Mouse (Mus musculus): ENCODE results near the gene Dnajc22. TPM values are rescaled to one million over a fixed set of nuclear protein-coding genes. Genes with fewer than 3 reads are reported as not detected.

The Dnajc22 gene
- polyA plus RNA-seq, 1 experiment: not detected

DNA sequence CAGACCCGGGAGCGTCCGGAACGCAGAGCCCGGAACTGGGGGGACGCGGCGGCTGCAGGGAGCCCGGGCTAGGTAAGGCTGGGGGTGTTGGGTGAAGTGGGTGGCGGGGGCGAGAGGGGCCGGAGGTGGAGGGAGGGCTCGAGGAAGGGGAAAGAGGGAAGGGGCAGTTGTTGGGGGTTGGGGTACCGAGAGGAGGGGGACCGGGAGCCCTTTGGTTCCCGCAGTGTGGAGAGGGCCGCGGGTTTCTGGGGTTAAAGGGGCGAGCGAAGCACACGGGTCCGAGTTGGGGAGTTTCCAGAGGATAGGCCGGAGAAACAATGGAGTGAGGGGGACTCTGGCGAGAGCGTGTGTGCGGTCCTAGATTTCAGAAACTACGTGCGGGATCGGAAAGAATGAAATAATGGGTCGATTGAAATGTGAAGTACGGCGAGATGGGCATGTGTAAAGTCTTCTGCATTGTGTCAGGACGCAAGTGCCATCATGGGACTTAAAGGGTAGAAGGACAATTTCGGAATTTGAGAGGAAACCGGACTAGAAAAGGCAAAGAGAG lies 33.9 kb downstream of the Dnajc22 start:
- peaks cover 8% of the 10 kb centered on the region for H3K27me3 ChIP-seq (replicated peaks)
- no peak for TF ChIP-seq GATA1 (IDR thresholded peaks at IDR 0.05; ENCODE audit: borderline replicate concordance, low read length)
- no peak for TF ChIP-seq FLI1 (IDR thresholded peaks at IDR 0.05; ENCODE audit: low read length)
- H3K9me3 ChIP-seq: no peaks in the 10 kb centered on the region
- H3K4me3 ChIP-seq (replicated peaks): peak overlapping the region; percentile 94
- H3K4me1 ChIP-seq: peaks cover 44% of the 10 kb centered on the region
- H3K36me3 ChIP-seq (replicated peaks; ENCODE audit: low read length): peaks cover 4% of the 10 kb centered on the region

- H3K9me3 ChIP-seq: no peaks in the 10 kb centered on the region
- peaks cover 44% of the 10 kb centered on the region for H3K4me1 ChIP-seq
- H3K27me3 ChIP-seq (replicated peaks): peaks cover 8% of the 10 kb centered on the region
- H3K36me3 ChIP-seq (replicated peaks; ENCODE audit: low read length): peaks cover 4% of the 10 kb centered on the region
- H3K4me3 ChIP-seq (replicated peaks): no peak overlapping the region
- TF ChIP-seq FLI1 (IDR thresholded peaks at IDR 0.05; ENCODE audit: low read length) (no peak), GATA1 (IDR thresholded peaks at IDR 0.05; ENCODE audit: borderline replicate concordance, low read length) (no peak)
Measured at GRCm38 (mm10) chr15:99127851-99128522, 35.0 kb downstream of the Dnajc22 start.

- H3K36me3 ChIP-seq (replicated peaks; ENCODE audit: low read length): peaks cover 4% of the 10 kb centered on the region
- TF ChIP-seq GATA1 (IDR thresholded peaks at IDR 0.05; ENCODE audit: borderline replicate concordance, low read length) (no peak), FLI1 (IDR thresholded peaks at IDR 0.05; ENCODE audit: low read length) (no peak)
- peaks cover 8% of the 10 kb centered on the region for H3K27me3 ChIP-seq (replicated peaks)
- H3K9me3 ChIP-seq: no peaks in the 10 kb centered on the region
- no peak overlapping the region for H3K4me3 ChIP-seq (replicated peaks)
- H3K4me1 ChIP-seq: peaks cover 34% of the 10 kb centered on the region
Measured at GRCm38 (mm10) chr15:99129441-99129840, 36.5 kb downstream of the Dnajc22 start.

GRCm38 (mm10) chr15:99129956-99130910 lies 37.3 kb downstream of the Dnajc22 start:
- peak overlapping the region; percentile 48 for H3K4me3 ChIP-seq (replicated peaks)
- H3K36me3 ChIP-seq (replicated peaks; ENCODE audit: low read length): peaks cover 4% of the 10 kb centered on the region
- no peak for TF ChIP-seq GATA1 (IDR thresholded peaks at IDR 0.05; ENCODE audit: borderline replicate concordance, low read length)
- no peak for TF ChIP-seq FLI1 (IDR thresholded peaks at IDR 0.05; ENCODE audit: low read length)
- H3K4me1 ChIP-seq: peaks cover 32% of the 10 kb centered on the region
- H3K27me3 ChIP-seq (replicated peaks): peaks cover 8% of the 10 kb centered on the region
- H3K9me3 ChIP-seq: no peaks in the 10 kb centered on the region

GRCm38 (mm10) chr15:99138389-99138788 lies 45.4 kb downstream of the Dnajc22 start:
- H3K36me3 ChIP-seq (replicated peaks; ENCODE audit: low read length): peaks cover 5% of the 10 kb centered on the region

DNA sequence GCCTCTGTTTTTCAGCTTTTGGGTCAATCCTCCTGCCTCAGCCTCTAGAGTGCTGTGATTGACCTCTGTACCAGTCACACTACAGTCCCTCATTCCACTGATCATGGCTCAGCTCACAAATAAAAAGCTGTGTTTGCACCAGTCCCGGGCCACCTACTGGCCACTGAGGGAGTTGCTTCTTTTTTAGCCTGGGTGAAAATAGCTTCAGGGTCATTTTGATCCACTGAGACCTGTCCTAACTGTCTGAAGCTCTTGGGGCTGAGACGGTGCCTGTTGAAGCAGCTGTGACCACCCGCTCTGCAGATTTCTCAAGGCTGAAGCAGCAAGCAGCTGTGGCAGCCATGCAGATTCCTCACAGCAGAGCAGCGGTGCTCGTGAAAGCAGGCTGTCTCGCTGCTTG lies 46.7 kb downstream of the Dnajc22 start:
- no peak for TF ChIP-seq FLI1 (IDR thresholded peaks at IDR 0.05; ENCODE audit: low read length)
- no peak for TF ChIP-seq GATA1 (IDR thresholded peaks at IDR 0.05; ENCODE audit: borderline replicate concordance, low read length)
- peaks cover 5% of the 10 kb centered on the region for H3K36me3 ChIP-seq (replicated peaks; ENCODE audit: low read length)

More at GRCm38 (mm10) chr15:99138389-99138788, 45.4 kb downstream of the Dnajc22 start:
- Histone ChIP-seq H3K4me1 (peaks cover 25% of the 10 kb centered on the region), H3K9me3 (peaks cover 6% of the 10 kb centered on the region; the same call in 1 of the 2 replicates), H3K4me3 (replicated peaks) (no peak overlapping the region), H3K27me3 (replicated peaks) (no peaks in the 10 kb centered on the region)
- no peak for TF ChIP-seq FLI1 (IDR thresholded peaks at IDR 0.05; ENCODE audit: low read length)
- no peak for TF ChIP-seq GATA1 (IDR thresholded peaks at IDR 0.05; ENCODE audit: borderline replicate concordance, low read length)

GRCm38 (mm10) chr15:99150516-99150915 lies 57.5 kb downstream of the Dnajc22 start:
- Histone ChIP-seq H3K4me1 (peaks cover 5% of the 10 kb centered on the region), H3K4me3 (replicated peaks) (no peak overlapping the region), H3K27me3 (replicated peaks) (no peaks in the 10 kb centered on the region), H3K36me3 (replicated peaks; ENCODE audit: low read length) (peaks cover 67% of the 10 kb centered on the region), H3K9me3 (peaks cover 20% of the 10 kb centered on the region)
- TF ChIP-seq GATA1 (IDR thresholded peaks at IDR 0.05; ENCODE audit: borderline replicate concordance, low read length) (no peak), FLI1 (IDR thresholded peaks at IDR 0.05; ENCODE audit: low read length) (no peak)

More for the DNA sequence above, 46.7 kb downstream of the Dnajc22 start:
- peaks cover 25% of the 10 kb centered on the region for H3K4me1 ChIP-seq
- no peak overlapping the region for H3K4me3 ChIP-seq (replicated peaks)
- peaks cover 6% of the 10 kb centered on the region; the same call in 1 of the 2 replicates for H3K9me3 ChIP-seq
- no peaks in the 10 kb centered on the region for H3K27me3 ChIP-seq (replicated peaks)

DNA sequence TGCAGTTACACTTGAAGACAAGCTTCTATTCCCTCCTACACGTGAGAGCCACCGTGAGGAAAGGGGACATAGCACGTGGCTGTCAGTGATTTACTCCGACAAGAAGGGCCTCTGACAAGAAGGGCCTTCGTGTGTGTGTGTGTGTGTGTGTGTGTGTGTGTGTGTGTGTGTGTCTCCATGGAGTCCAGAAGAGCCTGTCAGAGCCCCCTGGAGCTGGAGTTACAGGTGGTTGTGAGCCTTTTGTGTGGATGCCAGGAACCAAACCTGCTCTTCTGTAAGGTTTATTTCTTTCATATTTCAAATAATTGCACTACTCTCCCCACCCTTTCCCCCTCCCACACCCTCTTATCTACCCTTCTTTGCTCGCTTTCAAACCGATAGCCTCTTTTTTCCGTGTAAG lies 58.4 kb downstream of the Dnajc22 start:
- Histone ChIP-seq H3K4me3 (replicated peaks) (no peak overlapping the region), H3K9me3 (peaks cover 17% of the 10 kb centered on the region), H3K27me3 (replicated peaks) (no peaks in the 10 kb centered on the region), H3K4me1 (peaks cover 5% of the 10 kb centered on the region), H3K36me3 (replicated peaks; ENCODE audit: low read length) (peaks cover 59% of the 10 kb centered on the region)
- no peak for TF ChIP-seq GATA1 (IDR thresholded peaks at IDR 0.05; ENCODE audit: borderline replicate concordance, low read length)
- no peak for TF ChIP-seq FLI1 (IDR thresholded peaks at IDR 0.05; ENCODE audit: low read length)

- Histone ChIP-seq H3K4me1 (peaks cover 5% of the 10 kb centered on the region), H3K4me3 (replicated peaks) (no peak overlapping the region), H3K27me3 (replicated peaks) (no peaks in the 10 kb centered on the region), H3K36me3 (replicated peaks; ENCODE audit: low read length) (peaks cover 48% of the 10 kb centered on the region), H3K9me3 (peaks cover 17% of the 10 kb centered on the region)
- TF ChIP-seq GATA1 (IDR thresholded peaks at IDR 0.05; ENCODE audit: borderline replicate concordance, low read length): no peak
Measured at GRCm38 (mm10) chr15:99153466-99153865, 60.5 kb downstream of the Dnajc22 start.

Other genes with a start within 250 kb of the Dnajc22 start
- gene Kmt2d, start 222.0 kb upstream of the Dnajc22 start, polyA plus RNA-seq (2012; ENCODE audit: insufficient read depth, low replicate concordance): 11.9 and 17.8 TPM in 2 replicates
- 0.19 TPM in 1 of 2 replicates, not detected in the other for gene Rhebl1, start 198.6 kb upstream of the Dnajc22 start, polyA plus RNA-seq (2012; ENCODE audit: insufficient read depth, low replicate concordance)
- gene Dhh, start 194.6 kb upstream of the Dnajc22 start, polyA plus RNA-seq (2012; ENCODE audit: insufficient read depth, low replicate concordance): not detected in 2 replicates
- gene Lmbr1l, start 174.9 kb upstream of the Dnajc22 start, polyA plus RNA-seq (2012; ENCODE audit: insufficient read depth, low replicate concordance): 0.87 and 4.8 TPM in 2 replicates
- 19.4 and 182 TPM in 2 replicates for gene Tuba1b, start 158.6 kb upstream of the Dnajc22 start, polyA plus RNA-seq (2012; ENCODE audit: insufficient read depth, low replicate concordance)
- gene Gm49450, start 139.6 kb upstream of the Dnajc22 start, polyA plus RNA-seq (2012; ENCODE audit: insufficient read depth, low replicate concordance): 2.5 and 169 TPM in 2 replicates
- gene Tuba1a, start 139.5 kb upstream of the Dnajc22 start, polyA plus RNA-seq (2012; ENCODE audit: insufficient read depth, low replicate concordance): 40.3 and 115 TPM in 2 replicates
- gene Tuba1c, start 63.3 kb upstream of the Dnajc22 start, polyA plus RNA-seq (2012; ENCODE audit: insufficient read depth, low replicate concordance): 62.0 and 103 TPM in 2 replicates
- gene Prph, start 38.0 kb upstream of the Dnajc22 start, polyA plus RNA-seq (2012; ENCODE audit: insufficient read depth, low replicate concordance): not detected in 2 replicates
- 27.8 and 75.4 TPM in 2 replicates for gene Troap, start 18.6 kb upstream of the Dnajc22 start, polyA plus RNA-seq (2012; ENCODE audit: insufficient read depth, low replicate concordance)
- not detected in 2 replicates for gene C1ql4, start 5.4 kb upstream of the Dnajc22 start, polyA plus RNA-seq (2012; ENCODE audit: insufficient read depth, low replicate concordance)
- 5.3 and 8.2 TPM in 2 replicates for gene Spats2, start 32.7 kb downstream of the Dnajc22 start, polyA plus RNA-seq (2012; ENCODE audit: insufficient read depth, low replicate concordance)
- gene Kcnh3, start 131.7 kb downstream of the Dnajc22 start, polyA plus RNA-seq (2012; ENCODE audit: insufficient read depth, low replicate concordance): not detected in 2 replicates
- 24.2 and 57.0 TPM in 2 replicates for gene Mcrs1, start 158.8 kb downstream of the Dnajc22 start, polyA plus RNA-seq (2012; ENCODE audit: insufficient read depth, low replicate concordance)
- 14.7 and 16.8 TPM in 2 replicates for gene Prpf40b, start 201.9 kb downstream of the Dnajc22 start, polyA plus RNA-seq (2012; ENCODE audit: insufficient read depth, low replicate concordance)
- gene Fam186b, start 202.7 kb downstream of the Dnajc22 start, polyA plus RNA-seq (2012; ENCODE audit: insufficient read depth, low replicate concordance): not detected in 2 replicates